Mouse (Mus musculus): ENCODE measurements around the gene Spopl.
"Not testable (repeated sequence)": the region's sequence is repeated elsewhere in the genome, so short reads cannot be mapped to it uniquely, and the experiment has no call there.

The Spopl gene

GRCm38 (mm10) chr2:23571302-23572156 lies at the start of gene Spopl:
TSS of gene Spopl (minus strand) at chr2:23572106.
- DNase-seq (ENCODE audit: low spot score), result peak; percentile 85

GRCm38 (mm10) chr2:23620128-23620527 lies 48.2 kb upstream of the Spopl start:
- no peak for DNase-seq (ENCODE audit: low spot score)

- DNase-seq (ENCODE audit: low spot score), result no peak
Measured at GRCm38 (mm10) chr2:23617989-23618388, 46.1 kb upstream of the Spopl start.

GRCm38 (mm10) chr2:23605391-23605790 lies 33.5 kb upstream of the Spopl start:
- DNase-seq (ENCODE audit: low spot score), result no peak

GRCm38 (mm10) chr2:23588769-23589168 lies 16.9 kb upstream of the Spopl start:
- DNase-seq (ENCODE audit: low spot score), result no peak

GRCm38 (mm10) chr2:23572157-23572532 lies 239 bp upstream of the Spopl start:
- DNase-seq (ENCODE audit: low spot score), result not testable (repeated sequence)

- DNase-seq (ENCODE audit: low spot score), result no peak
Measured at GRCm38 (mm10) chr2:23570563-23570962, 1.3 kb downstream of the Spopl start.

- DNase-seq (ENCODE audit: low spot score), result no peak
Measured at GRCm38 (mm10) chr2:23568775-23569174, 3.1 kb downstream of the Spopl start.

- DNase-seq (ENCODE audit: low spot score), result no peak
Measured at GRCm38 (mm10) chr2:23565081-23565801, 6.7 kb downstream of the Spopl start.

GRCm38 (mm10) chr2:23562898-23563297 lies 9.0 kb downstream of the Spopl start:
- no peak for DNase-seq (ENCODE audit: low spot score)

- no peak for DNase-seq (ENCODE audit: low spot score)
Measured at GRCm38 (mm10) chr2:23559186-23559585, 12.7 kb downstream of the Spopl start.

GRCm38 (mm10) chr2:23551235-23551634 lies 20.7 kb downstream of the Spopl start:
- no peak for DNase-seq (ENCODE audit: low spot score)

GRCm38 (mm10) chr2:23547220-23547619 lies 24.7 kb downstream of the Spopl start:
- DNase-seq (ENCODE audit: low spot score), result no peak

GRCm38 (mm10) chr2:23539967-23540366 lies 31.9 kb downstream of the Spopl start:
- no peak for DNase-seq (ENCODE audit: low spot score)

- not testable (repeated sequence) for DNase-seq (ENCODE audit: low spot score)
Measured at GRCm38 (mm10) chr2:23527717-23528116, 44.2 kb downstream of the Spopl start.

- no peak for DNase-seq (ENCODE audit: low spot score)
Measured at GRCm38 (mm10) chr2:23505141-23505540, 66.8 kb downstream of the Spopl start.

GRCm38 (mm10) chr2:23481715-23482114 lies 90.2 kb downstream of the Spopl start:
- DNase-seq (ENCODE audit: low spot score), result no peak

- DNase-seq (ENCODE audit: low spot score), result no peak
Measured at GRCm38 (mm10) chr2:23467471-23467870, 104.4 kb downstream of the Spopl start.

GRCm38 (mm10) chr2:23457452-23457851 lies 114.5 kb downstream of the Spopl start:
- DNase-seq (ENCODE audit: low spot score), result no peak

All from MN1 (cell line).